Mouse (Mus musculus): ENCODE measurements at regions not wholly inside any gene's neighbourhood (a gene's known extent, or its start where the extent isn't known, plus 50 kb on each side); places are given as distances from the start of the nearest gene placed in this dataset.

DNA sequence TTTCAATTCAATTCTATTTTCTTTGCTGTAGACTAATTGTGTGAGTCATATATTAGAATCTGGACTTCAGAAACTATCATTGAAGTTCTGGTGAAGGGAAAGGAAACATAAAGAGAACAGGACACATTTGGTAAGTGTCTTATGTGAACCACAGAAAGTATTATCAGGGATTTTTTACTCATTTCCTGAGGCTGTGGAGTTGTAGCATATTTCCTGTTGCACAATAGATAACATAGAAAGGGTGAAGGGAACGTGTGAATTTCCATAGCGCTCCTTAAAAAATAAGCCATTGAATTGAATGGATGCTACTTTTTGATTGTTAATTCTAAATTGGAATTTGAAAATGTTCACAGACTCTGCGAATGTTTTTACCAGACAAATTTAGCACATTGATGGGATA, 215.2 kb upstream of the Zfp352 start:
- Histone ChIP-seq H3K4me3 (no peak overlapping the region), H3K27ac (no peak overlapping the region), H3K9me3 (no peaks in the 10 kb centered on the region), H3K27me3 (no peaks in the 10 kb centered on the region), H3K36me3 (no peaks in the 10 kb centered on the region), H3K4me2 (no peak overlapping the region), H3K9ac (no peak overlapping the region), H3K4me1 (no peaks in the 10 kb centered on the region)
- 82% methylated on average over 3 of the region's 3 CpGs for WGBS
- ATAC-seq (ENCODE audit: insufficient number of reproducible peaks, low FRiP score, low TSS enrichment, low read depth): no peak

DNA sequence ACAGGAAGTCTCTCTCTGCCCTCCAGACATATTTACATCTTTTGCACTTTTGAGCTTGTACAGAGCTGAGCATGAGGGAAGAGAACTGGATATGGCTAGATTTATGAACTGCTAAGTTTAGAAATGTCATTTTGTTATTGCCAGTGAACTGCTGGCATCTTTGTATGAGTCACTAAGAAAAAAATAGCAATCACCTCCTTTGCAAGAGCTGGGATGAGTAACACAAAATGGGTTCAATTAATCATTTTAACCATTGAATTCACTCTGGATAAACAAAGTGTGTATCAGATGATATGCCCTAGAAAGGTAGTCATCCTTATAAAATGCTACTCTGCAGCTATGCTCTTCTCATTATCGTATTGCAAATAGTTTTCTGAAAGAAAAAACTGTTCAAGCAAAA, 214.7 kb upstream of the Zfp352 start:
- WGBS: 85% methylated on average over 1 of the region's 1 CpGs
- H3K27me3 ChIP-seq: no peaks in the 10 kb centered on the region
- H3K36me3 ChIP-seq: no peaks in the 10 kb centered on the region
- no peak overlapping the region for H3K27ac ChIP-seq
- H3K9me3 ChIP-seq: no peaks in the 10 kb centered on the region
- no peak overlapping the region for H3K9ac ChIP-seq
- no peaks in the 10 kb centered on the region for H3K4me1 ChIP-seq
- H3K4me3 ChIP-seq: no peak overlapping the region
- no peak overlapping the region for H3K4me2 ChIP-seq
- ATAC-seq (ENCODE audit: insufficient number of reproducible peaks, low FRiP score, low TSS enrichment, low read depth): no peak

DNA sequence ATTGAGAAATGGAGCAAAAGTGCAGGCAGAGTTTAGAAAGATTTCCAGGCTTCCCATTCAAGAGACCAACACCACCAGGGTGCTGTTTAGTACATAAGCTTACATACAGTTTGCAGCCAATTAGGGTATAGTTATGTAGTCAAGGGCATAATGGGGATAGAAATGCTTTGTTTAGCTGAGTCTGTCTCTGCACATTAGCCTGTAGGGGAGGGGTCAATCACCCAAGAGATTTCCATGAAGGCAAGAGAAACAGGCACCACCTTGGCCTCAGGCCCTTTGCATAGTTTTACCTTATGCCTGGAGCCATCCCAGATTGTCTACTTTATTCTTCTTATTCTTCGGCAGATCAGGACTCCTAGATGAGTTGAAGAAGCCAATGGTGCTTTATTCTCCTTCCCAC, 205.9 kb upstream of the Zfp352 start:
- Histone ChIP-seq H3K4me2 (no peak overlapping the region), H3K9ac (no peak overlapping the region), H3K4me3 (no peak overlapping the region), H3K27me3 (no peaks in the 10 kb centered on the region), H3K36me3 (no peaks in the 10 kb centered on the region), H3K27ac (no peak overlapping the region), H3K9me3 (no peaks in the 10 kb centered on the region), H3K4me1 (no peaks in the 10 kb centered on the region)
- ATAC-seq (ENCODE audit: insufficient number of reproducible peaks, low FRiP score, low TSS enrichment, low read depth): no peak
- 76% methylated on average over 1 of the region's 1 CpGs for WGBS

DNA sequence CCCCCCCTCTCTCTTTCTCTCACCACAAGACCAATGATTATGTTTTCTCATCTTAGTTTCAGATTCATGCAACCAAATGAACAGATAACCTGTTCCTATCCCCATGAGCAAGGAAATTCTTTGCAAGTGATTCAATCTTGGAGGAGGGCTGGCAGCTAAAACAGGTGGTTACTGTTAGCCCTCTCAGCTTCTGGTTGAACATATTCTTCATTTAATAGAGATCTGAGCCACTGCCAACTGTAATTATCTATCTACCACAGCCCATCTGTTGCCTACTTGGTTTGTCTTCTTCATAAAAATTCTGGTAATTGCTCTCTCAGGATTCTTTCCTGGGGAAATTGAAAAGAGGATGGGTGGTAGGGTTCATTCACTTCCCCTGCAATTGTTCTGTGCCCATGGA, 204.4 kb upstream of the Zfp352 start:
- Histone ChIP-seq H3K4me2 (no peak overlapping the region), H3K27ac (no peak overlapping the region), H3K27me3 (no peaks in the 10 kb centered on the region), H3K36me3 (no peaks in the 10 kb centered on the region), H3K9me3 (no peaks in the 10 kb centered on the region), H3K4me3 (no peak overlapping the region), H3K4me1 (no peaks in the 10 kb centered on the region), H3K9ac (no peak overlapping the region)
- no peak for ATAC-seq (ENCODE audit: insufficient number of reproducible peaks, low FRiP score, low TSS enrichment, low read depth)
